ENCODE assay signal across 41 mouse cellular contexts in the genomic region with DNA sequence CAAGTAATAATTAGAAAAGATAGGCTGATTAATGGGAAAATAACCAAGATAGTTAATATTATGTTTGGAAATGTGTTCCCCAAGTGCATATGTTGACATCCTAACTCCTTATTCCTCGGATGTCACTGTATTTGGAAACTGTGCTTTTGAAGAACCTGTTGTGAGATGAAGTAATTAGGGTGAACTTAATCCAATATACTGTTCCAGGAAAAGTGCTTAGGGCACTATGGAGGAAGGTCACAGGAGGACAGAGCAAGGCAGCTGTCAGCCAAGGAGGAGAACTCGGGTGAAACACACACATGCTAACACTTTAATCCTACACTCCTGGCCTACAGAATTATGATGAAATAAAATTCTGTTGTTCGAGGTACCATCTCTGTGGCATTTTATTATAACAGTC. TPM values are rescaled to one million over a fixed set of nuclear protein-coding genes. Genes with fewer than 3 reads are reported as not detected.
"Had no signal": no experiment of that assay in that cellular context is flagged by ENCODE, and none has a peak within 500 bp of the region (broad histone marks: within the 10 kb centered on the region; RNA-seq: fewer than 3 reads in every experiment).

No protein-coding gene starts in this region.

- H3K36me3 ChIP-seq: heart, embryonic 12.5 days; heart, embryonic 13.5 days; heart, embryonic 15.5 days; hindbrain, embryonic 10.5 days; hindbrain, embryonic 12.5 days; hindbrain, embryonic 13.5 days; hindbrain, embryonic 15.5 days; intestine, embryonic 15.5 days; kidney, embryonic 15.5 days had no signal

- H3K27ac ChIP-seq: heart, embryonic 13.5 days; heart, embryonic 15.5 days; hindbrain, embryonic 10.5 days; hindbrain, embryonic 12.5 days; hindbrain, embryonic 13.5 days; hindbrain, embryonic 14.5 days; hindbrain, embryonic 15.5 days; hindbrain, postnatal 0 days; intestine, embryonic 15.5 days; kidney, embryonic 15.5 days; kidney, postnatal 0 days; layer of hippocampus, adult 2 months; left cerebral cortex, adult 2 months had no signal

- ATAC-seq: hindbrain, postnatal 0 days; inflammation-experienced regulatory T-cells, adult 6 months; intestine, embryonic 15.5 days; intestine, embryonic 16.5 days; intestine, postnatal 0 days had no signal

- H3K4me1 ChIP-seq: heart, embryonic 12.5 days; heart, embryonic 13.5 days; heart, embryonic 15.5 days; hindbrain, embryonic 10.5 days; hindbrain, embryonic 12.5 days; hindbrain, embryonic 13.5 days; hindbrain, embryonic 15.5 days; intestine, embryonic 15.5 days; kidney, embryonic 15.5 days had no signal

- H3K4me2 ChIP-seq: heart, embryonic 12.5 days; heart, embryonic 13.5 days; heart, embryonic 15.5 days; hindbrain, embryonic 12.5 days; hindbrain, embryonic 13.5 days; hindbrain, embryonic 14.5 days; hindbrain, embryonic 15.5 days; intestine, embryonic 15.5 days; kidney, embryonic 15.5 days had no signal

- H3K27me3 ChIP-seq: heart, embryonic 12.5 days; heart, embryonic 13.5 days; heart, embryonic 15.5 days; hindbrain, embryonic 12.5 days; hindbrain, embryonic 13.5 days; hindbrain, embryonic 15.5 days; intestine, embryonic 15.5 days; kidney, embryonic 15.5 days had no signal

- H3K9ac ChIP-seq: heart, embryonic 12.5 days; heart, embryonic 13.5 days; heart, embryonic 15.5 days; hindbrain, embryonic 12.5 days; hindbrain, embryonic 13.5 days; hindbrain, embryonic 14.5 days; hindbrain, embryonic 15.5 days; intestine, embryonic 15.5 days; kidney, embryonic 15.5 days had no signal

- H3K9me3 ChIP-seq: heart, embryonic 12.5 days; heart, embryonic 13.5 days; heart, embryonic 15.5 days; hindbrain, embryonic 10.5 days; hindbrain, embryonic 12.5 days; hindbrain, embryonic 13.5 days; hindbrain, embryonic 15.5 days; intestine, embryonic 15.5 days; kidney, embryonic 15.5 days had no signal

- H3K4me3 ChIP-seq: heart, embryonic 12.5 days; heart, embryonic 13.5 days; heart, embryonic 15.5 days; hindbrain, embryonic 10.5 days; hindbrain, embryonic 12.5 days; hindbrain, embryonic 13.5 days; hindbrain, embryonic 15.5 days; intestine, embryonic 15.5 days; kidney, embryonic 15.5 days; layer of hippocampus, adult 2 months; left cerebral cortex, adult 2 months had no signal

- DNase-seq: heart, postnatal 10 days; heart, postnatal 14 days; heart, postnatal 36 days; heart, postnatal 4 days; kidney, adult 11 months; kidney, adult 18-20 months; kidney, adult 2 months; kidney, adult 8-10 months; kidney, adult 9 months; kidney, postnatal 10 days; kidney, postnatal 14 days; kidney, postnatal 25 days; kidney, postnatal 36 days; kidney, postnatal 4 days; layer of hippocampus, adult 9-11 months; layer of hippocampus, postnatal 36 days had no signal

RNA-seq across cellular contexts. Expression of a gene that starts 40.4 kb away (rescaled TPM):
- total RNA-seq: heart, postnatal 36 days; hindbrain, postnatal 0 days; layer of hippocampus, adult 18-20 months; layer of hippocampus, adult 2 months; layer of hippocampus, adult 8-10 months; layer of hippocampus, postnatal 10 days; layer of hippocampus, postnatal 14 days; layer of hippocampus, postnatal 25 days; layer of hippocampus, postnatal 36 days; left cerebral cortex, adult 18-20 months; left cerebral cortex, adult 2 months; left cerebral cortex, adult 8-10 months had no signal
- polyA plus RNA-seq: hindbrain, embryonic 10.5 days; hindbrain, embryonic 11.5 days; hindbrain, embryonic 12.5 days; hindbrain, embryonic 15.5 days; kidney, embryonic 15.5 days had no signal
